Mouse (Mus musculus): ENCODE data around the gene Pla2g4b.

Pla2g4b gene

DNA sequence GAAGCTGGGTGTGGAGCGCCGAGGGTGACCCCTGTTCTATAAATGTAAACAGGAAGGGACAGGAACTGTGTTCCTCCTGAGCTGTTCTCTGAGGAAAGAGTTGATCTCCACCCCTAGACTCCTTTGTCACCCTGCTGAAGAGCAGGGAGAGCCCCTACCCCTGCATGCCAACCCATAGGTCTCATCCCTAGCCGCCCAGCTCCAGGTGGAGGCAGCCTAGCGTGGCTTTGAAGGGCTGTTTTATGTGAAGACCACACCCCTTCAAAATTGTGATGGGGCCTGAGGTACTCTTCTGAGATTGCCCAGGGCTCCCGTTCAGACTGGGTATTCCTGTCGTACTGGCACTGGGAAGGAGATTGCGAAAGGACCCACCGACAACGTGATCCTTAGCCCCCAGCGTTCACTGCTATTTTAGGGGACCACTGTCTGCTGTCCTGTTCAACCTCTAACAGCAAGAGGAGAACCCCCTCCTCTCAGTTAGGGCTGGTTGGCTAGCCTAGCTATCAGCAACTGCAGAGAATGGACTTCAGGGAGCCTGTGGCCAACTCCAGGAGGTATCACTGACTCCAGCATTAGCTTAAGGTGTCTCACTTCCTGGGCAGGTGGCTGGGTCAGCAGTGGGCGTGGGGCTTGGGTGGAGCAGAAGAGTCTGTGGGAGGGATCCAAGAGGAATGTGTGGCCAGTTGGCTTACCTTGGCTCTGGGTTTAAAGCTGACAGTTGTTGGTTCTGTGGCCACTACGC lies at the start of gene Pla2g4b:
Gene Pla2g4b, plus strand, starts transcription at position 692 of the 742 bp plus-strand sequence.
- no peak for DNase-seq (ENCODE audit: low spot score)

DNA sequence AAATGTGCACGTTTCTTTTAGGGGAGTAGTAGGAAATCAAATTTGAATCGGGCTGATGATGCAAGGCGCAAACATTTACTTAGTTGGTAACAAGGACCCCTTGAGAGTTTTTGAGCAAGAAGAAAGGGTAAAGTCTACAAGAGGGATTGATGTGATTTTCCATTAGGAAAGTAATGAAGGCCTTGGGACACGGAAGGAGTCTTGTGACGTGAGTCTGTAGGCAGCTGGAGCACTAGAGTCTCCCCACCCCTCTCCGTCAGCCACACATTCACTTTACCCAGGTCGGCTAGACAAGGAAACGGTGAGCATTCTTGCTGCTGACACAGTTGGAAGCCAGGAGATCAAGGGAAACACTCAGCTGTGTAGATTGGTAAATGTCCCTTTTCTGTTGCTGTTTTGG lies 47.3 kb upstream of the Pla2g4b start:
- DNase-seq (ENCODE audit: low spot score): no peak

DNA sequence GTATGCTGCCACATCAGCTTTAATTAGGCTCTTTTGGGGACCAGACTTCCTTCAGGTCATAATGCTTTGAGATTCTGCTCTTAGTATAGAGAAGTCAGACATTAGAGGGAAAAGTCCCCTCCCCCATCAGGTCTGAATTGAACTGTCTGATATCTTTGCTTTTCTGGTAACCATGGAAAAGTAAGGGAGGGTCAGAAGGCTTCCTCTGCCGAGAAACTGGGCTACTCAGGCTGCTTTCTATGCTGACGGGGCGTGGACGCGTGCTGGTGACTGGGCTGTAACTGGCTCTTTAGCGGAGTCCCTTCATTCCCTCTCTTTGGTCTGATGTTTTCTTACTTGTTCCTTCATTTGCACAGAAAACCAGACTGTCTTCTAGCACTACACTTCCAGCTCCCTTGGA lies 46.8 kb upstream of the Pla2g4b start:
- no peak for DNase-seq (ENCODE audit: low spot score)

DNA sequence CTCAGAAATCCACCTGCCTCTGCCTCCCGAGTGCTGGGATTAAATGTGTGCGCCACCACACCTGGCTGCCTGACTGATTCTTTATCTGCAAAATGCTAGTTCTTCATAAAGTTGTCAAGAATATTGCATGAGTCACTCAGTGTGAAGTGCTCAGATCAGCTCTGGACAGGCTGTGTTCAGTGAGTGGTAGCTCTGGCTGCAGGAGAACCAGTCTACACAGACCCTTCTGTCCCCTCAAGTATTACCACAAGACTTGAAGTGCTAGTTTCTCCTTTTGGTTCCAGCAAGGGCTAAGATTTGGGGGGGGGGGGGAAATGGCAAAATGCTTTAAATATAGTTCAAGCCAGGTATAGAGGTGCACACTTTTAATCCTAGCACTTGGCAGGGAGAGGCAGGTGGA lies 45.8 kb upstream of the Pla2g4b start:
- no peak for DNase-seq (ENCODE audit: low spot score)

DNA sequence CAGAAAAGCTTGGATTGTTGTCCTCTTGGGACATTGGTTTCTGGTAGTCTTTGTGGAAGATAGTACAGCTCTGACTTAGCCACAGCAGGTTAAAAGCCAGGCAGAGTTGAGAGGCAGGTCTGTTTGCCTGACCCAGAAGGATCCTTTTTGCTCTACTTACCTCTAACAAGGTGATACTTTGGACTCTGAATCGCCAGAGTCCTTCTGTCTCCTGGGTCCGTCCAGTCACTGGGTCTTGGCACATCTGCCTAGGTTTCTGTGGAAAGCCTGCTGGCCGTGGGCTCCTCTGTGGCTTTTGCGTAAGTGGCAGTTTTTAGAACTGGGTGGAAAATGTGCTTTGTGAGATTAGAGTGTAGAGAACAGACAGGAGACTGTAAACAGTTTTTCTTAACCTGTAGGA lies 44.3 kb upstream of the Pla2g4b start:
- no peak for DNase-seq (ENCODE audit: low spot score)

DNA sequence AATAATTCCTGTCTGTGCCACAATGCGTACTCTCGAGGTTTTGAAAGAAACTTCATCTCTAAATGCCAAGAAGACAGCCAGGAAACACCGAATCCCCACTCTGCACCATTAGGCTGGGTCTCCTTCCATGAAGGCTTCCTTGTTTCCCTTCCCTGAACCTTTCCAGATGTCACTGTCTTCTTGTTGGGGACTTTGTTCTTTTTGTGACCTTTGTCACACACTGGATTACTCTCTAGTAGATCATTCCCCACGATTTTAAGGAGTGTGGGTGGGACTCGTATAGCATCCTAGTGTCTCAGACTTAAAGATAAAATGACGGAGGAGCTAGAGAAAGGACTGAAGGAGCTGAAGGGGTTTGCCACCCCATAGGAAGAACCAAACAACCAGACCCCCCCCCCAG lies 42.3 kb upstream of the Pla2g4b start:
- no peak for DNase-seq (ENCODE audit: low spot score)

DNA sequence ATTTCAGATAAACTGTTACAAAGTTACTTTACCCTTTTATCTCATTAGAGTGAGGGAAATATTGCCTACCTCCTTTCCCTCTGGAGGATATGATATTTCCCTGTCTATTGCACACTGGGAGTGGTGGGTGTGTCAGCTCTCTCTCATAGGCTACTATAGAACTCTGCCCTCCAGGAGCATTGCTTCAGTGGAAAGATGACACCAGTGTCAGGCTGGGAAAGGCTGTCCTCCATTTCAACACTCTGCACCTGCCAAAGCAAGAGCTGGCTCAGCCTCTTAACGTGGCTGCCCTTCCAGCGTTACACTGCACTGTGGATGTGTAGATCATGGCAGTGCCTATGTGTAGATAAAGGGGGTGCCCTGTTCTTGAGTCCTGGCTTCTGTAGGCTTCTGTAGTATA lies 40.9 kb upstream of the Pla2g4b start:
- no peak for DNase-seq (ENCODE audit: low spot score)

DNA sequence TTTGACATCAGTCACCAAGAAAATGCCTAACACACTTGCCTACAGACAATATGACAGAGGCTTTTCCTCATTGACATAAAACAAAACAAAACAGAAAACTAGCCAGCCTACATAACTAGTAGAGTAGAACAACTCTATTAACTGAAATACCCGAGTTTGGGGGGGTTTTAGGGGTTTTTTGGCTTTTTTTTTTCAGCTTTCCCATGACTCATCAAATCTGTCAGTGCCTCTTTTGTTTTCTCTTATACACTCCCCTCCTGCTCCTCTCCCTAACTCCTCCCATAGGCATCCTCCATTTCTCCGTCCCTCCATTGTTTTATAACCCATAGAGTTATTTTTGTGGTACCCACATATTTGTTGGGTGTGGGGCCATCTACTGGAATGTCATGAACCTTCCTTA lies 39.7 kb upstream of the Pla2g4b start:
- no peak for DNase-seq (ENCODE audit: low spot score)

DNA sequence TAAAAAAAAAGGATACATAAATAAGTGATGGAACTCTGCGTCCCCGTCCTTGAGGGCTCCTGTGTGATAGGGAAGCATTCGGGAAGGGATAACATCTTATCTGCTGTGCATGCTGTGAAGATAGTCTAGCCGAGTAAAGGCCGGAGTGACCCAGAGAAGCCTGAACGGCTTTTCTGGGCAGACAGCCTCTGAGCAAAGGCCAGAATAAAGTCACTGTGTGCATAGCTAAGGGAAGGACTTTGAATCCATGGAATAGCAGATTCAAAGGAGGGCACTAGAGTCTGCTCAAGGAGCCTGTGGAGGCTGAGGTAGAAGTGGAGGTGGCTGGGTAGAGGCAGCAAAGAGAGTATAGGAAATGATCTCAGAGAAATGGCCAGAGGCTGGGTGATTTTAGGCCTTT lies 38.4 kb upstream of the Pla2g4b start:
- DNase-seq (ENCODE audit: low spot score): no peak

DNA sequence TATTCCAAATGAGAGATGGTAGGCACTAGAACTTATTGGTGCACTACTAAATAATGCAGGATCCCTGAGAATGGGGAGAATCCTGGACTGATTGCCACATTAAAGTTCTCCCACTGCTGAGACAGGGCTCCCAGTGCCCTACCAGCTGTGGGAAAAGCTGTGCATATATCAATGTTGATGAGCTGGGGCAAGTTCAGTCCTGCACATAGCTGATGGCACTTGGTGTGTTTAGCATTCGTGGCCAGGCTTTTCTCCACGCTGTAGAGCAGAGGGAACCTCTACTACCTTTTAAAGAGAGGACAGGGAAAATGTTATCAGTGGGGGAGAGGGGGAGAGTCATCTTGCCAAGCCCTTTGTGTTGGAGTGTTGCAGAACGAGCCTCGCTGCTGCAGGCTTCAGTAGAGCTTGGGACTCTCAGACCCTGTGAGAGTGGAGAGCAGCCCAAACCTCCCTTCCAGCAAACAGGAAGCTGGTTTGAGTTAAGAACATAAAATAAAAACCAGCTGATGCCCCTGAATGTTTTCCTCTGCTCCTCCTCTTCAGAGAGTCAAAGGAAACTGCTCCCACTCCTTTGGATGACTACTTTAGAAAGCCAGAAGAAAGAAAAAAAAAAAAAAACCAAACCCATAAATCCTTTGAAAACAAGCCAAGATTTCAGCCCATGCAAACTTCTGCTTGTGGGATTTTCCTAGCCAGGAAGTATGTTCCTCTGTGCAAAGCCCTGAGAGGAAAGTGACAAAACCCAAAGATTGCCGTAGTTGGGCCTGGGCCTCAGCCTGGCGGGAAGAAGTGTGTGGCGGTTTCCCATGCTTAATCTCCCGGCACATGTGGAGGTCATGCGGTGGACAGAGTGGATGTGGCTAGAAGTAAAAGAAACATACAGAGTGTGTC lies 37.6 kb upstream of the Pla2g4b start:
- DNase-seq (ENCODE audit: low spot score): no peak

DNA sequence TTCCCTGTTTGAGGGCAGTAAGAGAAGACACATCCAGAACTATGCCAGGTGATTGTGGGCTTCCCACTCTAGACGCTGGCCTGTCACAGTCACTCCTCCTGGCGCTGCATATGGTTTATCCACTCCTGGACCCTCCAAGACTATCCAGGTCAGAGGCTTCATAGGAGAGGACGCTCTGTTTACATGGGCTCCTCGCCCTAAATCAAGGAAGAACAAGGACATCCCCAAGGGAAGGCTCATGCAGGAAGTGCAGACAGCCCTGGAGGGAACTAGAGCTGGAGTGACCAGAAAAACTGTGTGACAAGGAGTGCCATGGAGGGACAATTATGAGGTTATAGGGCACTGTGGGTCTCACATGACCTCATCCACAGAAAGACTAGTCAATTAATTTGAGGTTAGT lies 35.9 kb upstream of the Pla2g4b start:
- no peak for DNase-seq (ENCODE audit: low spot score)

DNA sequence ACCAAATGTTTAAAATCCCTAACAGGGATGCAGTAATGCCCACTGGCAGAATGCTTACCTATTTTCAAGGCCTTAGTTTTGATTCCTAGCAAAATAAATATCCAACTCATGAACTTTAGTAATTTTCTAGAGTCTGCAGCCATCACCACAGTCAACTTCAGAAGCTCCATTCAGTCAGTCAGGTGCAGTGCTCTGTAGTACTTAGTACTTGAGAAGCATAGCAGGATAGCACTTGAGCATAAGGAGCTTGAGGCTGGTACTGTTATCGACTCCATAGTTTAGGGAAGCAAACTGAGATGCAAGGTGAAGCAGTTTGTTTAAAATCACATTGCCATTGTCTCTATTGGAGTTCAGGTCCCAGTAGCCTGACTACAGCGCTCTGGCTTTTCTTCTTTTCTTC lies 33.5 kb upstream of the Pla2g4b start:
- DNase-seq (ENCODE audit: low spot score): no peak

DNA sequence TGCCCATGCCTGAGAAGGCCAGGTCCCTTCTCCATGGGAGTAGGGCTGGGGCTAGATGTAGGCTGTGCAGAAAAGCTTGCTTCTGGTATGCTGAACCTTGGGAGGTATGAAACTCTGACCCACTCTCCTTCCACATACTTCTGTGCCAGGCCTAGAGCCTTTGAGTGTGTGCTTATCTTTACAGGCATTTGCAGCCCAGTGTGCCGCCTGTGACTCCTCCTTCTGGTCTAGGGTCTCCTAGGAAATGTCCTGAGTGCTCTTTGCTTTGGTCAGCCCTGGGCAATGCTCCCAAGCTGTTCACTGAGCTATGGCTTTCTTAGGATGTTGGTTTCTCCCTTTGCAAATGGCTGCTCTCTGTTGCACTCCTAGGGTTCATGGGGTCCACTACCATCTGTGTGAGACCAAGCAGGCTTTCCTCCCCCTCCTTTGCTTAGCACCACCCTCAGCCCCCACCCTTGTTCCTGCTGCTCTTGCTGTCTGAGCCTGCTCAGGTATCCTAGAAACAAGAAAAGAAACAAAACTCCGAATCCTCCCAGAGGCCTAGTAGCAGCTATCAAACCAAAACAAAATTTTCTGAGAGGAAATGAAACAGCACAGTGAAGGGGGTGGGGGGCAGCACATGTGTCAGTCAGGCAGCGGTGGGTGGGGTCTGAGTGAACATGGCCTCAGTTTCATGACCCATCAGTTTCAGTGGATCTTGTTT lies 32.2 kb upstream of the Pla2g4b start:
- DNase-seq (ENCODE audit: low spot score): no peak

DNA sequence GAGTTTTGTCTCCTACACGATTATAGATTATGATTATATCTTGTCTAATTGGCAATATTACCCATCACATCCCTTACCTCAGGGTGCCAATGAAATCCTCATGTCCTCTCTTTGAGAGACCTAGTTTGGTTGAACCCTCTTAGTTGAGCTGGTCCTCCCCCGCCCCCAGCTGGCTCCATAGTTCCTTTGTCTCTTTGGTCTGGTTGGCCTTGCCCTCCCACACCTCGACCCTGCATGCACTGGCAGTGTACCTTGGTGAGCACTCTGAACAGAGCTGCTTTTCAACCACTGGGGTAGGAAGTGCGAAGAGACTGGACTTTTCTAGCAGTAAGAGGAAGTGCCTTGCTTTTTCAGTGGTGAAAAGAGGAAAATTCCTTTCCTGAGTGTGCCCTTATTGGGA lies 31.3 kb upstream of the Pla2g4b start:
- DNase-seq (ENCODE audit: low spot score): no peak

DNA sequence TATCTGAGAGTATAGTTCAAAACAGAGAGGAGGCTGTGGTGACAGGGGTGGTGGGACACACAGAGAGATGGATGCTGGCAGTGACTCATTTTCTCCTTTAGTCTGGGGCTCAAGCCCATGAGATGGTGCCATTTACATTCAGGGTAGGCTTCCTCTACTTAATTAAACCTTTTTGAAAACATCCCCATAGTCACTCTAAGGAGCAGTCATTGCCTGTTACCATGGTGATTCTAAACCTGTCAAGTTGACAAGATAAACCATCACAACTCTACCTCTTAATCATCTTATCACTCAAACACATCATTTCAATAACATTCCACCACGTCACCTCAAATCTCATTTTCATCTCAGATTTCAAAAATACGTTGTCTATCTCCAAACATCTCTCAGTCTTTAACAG lies 29.2 kb upstream of the Pla2g4b start:
- no peak for DNase-seq (ENCODE audit: low spot score)

DNA sequence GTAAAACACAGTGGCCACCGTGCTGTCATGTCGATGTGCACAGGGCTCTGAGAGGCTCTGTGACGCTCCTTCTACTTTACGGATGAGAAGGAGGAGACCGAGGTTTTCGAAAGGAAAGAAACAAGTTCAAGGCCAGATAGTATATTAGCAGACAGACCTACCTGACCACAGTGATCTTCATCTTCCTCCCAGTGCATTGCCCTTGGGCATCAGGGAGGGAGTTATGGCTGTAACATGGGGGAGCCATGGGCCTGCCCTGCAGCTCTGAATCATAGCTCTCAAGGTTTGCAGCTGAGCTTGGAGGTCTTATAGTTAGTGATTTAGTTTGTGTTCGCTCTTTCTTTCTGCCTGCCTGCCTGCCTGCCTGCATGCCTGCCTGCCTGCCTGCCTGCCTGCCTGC lies 26.5 kb upstream of the Pla2g4b start:
- no peak for DNase-seq (ENCODE audit: low spot score)

DNA sequence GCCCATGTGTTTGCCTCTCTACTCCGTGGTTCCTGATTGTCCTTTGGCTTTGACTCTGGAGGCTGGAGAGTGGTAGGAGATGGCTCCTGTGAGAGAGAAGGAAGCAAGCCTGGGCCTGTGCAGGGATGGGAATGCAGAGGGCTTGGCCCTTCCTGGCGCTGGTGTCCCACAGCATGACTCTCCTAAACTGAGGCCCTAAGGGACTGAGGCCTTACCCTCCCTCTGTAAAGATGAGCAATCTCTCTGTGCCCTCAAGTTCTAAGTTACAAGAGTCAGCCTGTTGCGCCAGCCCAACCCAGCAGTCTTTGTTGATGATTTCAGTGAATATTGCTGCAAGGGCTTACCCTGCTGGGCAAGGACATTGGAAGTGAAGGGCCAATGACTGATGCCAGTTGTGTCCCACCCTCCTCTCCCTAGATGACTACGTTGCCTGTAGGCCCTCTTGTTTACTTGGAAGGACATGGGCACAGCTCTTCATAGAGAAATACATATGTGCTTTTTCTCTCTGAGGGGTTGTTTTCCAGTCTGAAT lies 25.5 kb upstream of the Pla2g4b start:
- DNase-seq (ENCODE audit: low spot score): no peak

DNA sequence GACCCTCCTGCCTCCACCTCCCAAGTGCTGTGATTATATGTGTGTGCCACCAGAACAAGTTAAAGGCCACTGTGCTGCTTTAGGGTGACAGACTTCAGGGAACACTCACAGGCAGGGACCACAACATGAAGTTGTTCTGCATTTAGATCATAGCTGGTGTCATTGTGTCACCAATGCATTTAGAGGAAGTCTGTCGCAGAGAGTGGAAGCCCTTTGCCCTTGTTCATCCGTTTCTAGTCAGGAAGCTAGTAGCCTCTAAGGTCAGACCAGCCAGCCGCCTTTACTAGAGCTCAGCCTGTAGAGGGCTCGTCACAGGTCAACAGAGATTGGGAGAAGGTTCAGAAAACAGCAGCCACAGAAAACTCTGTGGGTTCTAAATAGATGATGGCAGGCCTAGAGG lies 24.5 kb upstream of the Pla2g4b start:
- DNase-seq (ENCODE audit: low spot score): no peak

DNA sequence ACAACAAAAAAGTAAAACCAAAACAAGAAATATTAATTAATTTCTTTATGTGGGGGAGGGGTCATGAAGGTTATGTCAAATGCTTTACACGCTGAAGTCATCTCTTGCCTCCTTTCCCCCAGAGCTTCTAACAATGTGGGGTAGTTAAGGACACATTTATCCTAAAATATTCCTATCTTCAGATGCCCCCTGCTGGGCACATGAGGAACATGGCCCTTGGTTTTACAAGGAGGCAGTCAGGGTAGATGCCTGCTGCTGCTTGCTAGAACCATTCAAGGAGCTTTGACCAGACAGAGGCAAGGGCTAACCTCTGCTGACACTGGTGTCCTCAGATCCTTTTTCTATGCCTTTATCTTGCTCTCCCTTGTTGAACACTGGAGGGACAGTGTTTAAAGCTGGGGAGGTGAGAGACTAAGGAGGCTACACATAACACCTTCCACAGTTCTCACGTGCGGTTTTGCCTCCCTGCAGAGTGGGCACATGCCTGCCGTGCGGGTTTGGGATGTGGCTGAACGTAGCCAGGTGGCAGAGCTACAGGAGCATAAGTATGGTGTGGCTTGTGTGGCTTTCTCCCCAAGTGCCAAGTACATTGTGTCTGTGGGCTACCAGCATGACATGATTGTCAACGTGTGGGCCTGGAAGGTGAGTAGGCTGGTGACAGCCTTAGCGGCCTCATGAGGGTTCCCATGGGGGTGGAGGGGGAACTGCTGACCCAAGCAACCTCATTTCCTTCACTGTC lies 21.6 kb upstream of the Pla2g4b start:
- peak; percentile 77 for DNase-seq (ENCODE audit: low spot score)

DNA sequence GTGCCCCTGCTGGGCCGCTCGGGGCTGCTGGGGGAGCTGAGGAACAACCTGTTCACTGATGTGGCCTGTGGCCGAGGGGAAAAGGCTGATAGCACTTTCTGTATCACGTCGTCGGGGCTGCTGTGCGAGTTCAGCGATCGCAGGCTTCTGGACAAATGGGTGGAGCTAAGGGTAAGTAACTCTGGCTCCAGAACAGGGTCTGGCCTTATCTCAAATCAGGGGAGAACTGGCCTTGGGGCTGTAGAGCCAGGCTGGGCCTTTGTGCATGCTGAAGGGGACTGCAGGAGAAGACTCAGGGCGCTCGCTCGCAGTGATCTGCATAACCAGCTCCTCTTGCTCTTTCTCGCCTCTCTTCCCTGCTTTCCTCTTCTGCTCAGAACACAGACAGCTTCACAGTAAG lies 20.3 kb upstream of the Pla2g4b start:
- no peak for DNase-seq (ENCODE audit: low spot score)

DNA sequence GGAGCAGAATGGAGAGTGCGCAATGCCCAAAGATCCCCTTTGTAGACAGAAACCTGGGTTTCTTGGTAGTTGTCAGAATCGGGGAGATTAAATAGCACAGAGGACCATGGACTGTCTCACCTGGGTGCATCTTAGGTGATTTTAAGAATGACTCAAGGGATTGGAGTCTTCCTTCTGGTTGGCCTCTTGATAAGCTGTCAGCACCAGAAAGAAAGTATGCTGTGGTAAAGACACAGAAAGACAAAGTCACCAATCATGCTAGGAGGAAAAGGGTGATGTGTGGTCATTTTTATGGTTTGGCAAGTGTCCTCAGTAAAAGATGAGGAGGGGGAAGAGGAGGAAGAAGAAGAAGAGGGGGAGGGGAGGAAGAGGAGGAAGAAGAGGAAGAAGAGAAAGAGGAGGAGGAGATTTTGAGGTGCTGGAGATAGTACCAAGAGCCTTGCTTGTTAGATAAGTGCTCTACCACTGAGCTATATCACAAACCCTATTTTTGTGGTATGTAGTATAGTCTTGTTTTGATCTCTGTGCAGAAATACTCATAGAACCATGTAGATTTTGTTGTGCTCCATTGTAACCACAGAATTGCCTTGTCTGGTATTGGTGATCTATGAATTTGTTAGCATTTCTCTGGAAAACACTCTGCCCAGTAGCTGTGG lies 19.3 kb upstream of the Pla2g4b start:
- no peak for DNase-seq (ENCODE audit: low spot score)

Data from retina, embryonic 14.5 days (tissue).